Mouse (Mus musculus) E14TG2a.4 (cell line): Measurements from ENCODE around the gene Nemf.

Source experiments
- CTCF ChIP-seq: conservative IDR thresholded peaks from 2 replicates; pipeline ENCODE4 v1.5.1; 2014; ENCODE audit warnings: low read length
- NANOG ChIP-seq: IDR thresholded peaks from 2 replicates; pipeline ENCODE4 v1.6.1; 2014; ENCODE audit warnings: borderline replicate concordance, low read length, mixed read lengths
- POU5F1 ChIP-seq: IDR thresholded peaks from 2 replicates; pipeline ENCODE4 v1.6.1; 2014; ENCODE audit warnings: low read length, borderline replicate concordance

GRCm38 (mm10) chr12:69402100-69402499, 45.1 kb upstream of the Nemf start:
- TF ChIP-seq CTCF = no peak
- no peak for TF ChIP-seq NANOG
- no peak for TF ChIP-seq POU5F1
